Mouse (Mus musculus) bone marrow macrophage, adult 2 months (primary cell): ENCODE results near the gene Tnfaip6.

Experiments
- CTCF ChIP-seq: IDR thresholded peaks from 2 replicates; pipeline ENCODE4 v1.5.1; 2012; ENCODE audit warnings: low read depth, mild to moderate bottlenecking, low read length, moderate library complexity
- POLR2A ChIP-seq: IDR thresholded peaks from 2 replicates; pipeline ENCODE4 v1.6.1; 2012; ENCODE audit warnings: mild to moderate bottlenecking, low read depth, low read length, borderline replicate concordance

DNA sequence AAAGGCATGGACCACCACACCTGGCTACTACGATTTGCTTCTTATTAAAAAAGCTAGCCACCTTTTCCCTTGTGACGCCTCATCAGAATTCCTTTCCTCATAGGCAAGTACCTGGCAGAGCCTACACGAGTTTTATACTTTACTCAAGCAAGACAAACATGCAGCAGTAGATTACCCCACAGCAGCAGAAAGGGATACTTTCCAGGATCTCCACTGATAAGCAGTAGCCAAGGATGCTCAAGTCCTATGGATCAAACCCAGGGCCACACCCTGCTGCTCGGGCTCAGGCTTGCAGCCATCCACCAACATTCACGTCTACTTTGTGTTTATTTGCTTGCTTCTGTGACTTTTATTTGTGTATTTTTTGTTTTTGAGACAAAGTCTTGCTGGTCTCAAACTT is 8.2 kb downstream of the Tnfaip6 start:
- TF ChIP-seq CTCF (no peak), POLR2A (no peak)
